In the genomic region with DNA sequence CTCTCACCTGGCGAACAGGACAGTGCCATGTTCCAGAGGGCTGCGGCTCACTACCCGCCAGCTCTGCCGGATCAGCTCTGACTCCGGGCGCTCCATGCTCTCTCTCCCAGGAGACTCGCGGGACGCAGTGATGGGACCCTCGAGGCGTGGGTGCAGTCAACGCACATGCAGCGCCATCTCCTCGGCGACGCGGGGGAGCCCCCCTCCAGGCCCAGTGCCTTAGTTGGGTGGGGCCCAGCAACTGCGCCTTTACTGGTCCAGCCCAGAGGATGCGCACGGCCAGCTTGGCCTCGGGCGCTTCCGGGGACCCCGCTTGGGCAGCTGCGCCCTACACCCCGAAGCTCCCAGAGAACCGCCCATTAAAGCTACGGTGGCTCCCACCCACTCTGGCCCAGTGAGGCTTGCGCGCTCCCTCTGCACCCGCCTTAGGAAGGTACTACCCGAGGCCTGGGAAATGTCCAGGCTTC, we compare ENCODE assay signal across 10 mouse cellular contexts. TPM values are rescaled to one million over a fixed set of nuclear protein-coding genes. Genes with fewer than 3 reads are reported as not detected.
DNase-seq lines count a peak whose midpoint lies in the region; ATAC-seq lines count a peak whose summit lies in the region.
"Had no signal": no experiment of that assay in that cellular context is flagged by ENCODE, and none has a peak within 500 bp of the region (broad histone marks: within the 10 kb centered on the region; RNA-seq: fewer than 3 reads in every experiment).

A gene (minus strand): TSS at position 375 of the 467 bp plus-strand sequence.

- H3K9ac ChIP-seq in kidney, embryonic 15.5 days: no peak within 1 kb of the TSS
- peak within 1 kb of the TSS; percentile 27; the same call in 1 of the 2 replicates for H3K9ac ChIP-seq in embryonic facial prominence, embryonic 13.5 days
- H3K9ac ChIP-seq in neural tube, embryonic 11.5 days (ENCODE audit: low read length): no peak within 1 kb of the TSS

- ATAC-seq in kidney, embryonic 15.5 days (replicated peaks; ENCODE audit: low FRiP score): peak; percentile 64; the same call in 1 of the 2 replicates
- no peak for ATAC-seq in embryonic facial prominence, embryonic 13.5 days (ENCODE audit: insufficient number of reproducible peaks, insufficient read depth, low FRiP score, low TSS enrichment, low read depth)
- ATAC-seq in neural tube, embryonic 11.5 days (ENCODE audit: insufficient read depth, low FRiP score, low TSS enrichment): no peak
- ATAC-seq: Patski had no signal

- H3K4me1 ChIP-seq in kidney, embryonic 15.5 days: peaks cover 10% of the 10 kb centered on the region
- H3K4me1 ChIP-seq in embryonic facial prominence, embryonic 13.5 days: peaks cover 10% of the 10 kb centered on the region
- peaks cover 16% of the 10 kb centered on the region for H3K4me1 ChIP-seq in limb, embryonic 10.5 days
- no peaks in the 10 kb centered on the region for H3K4me1 ChIP-seq in neural tube, embryonic 11.5 days (ENCODE audit: control insufficient read depth, insufficient read depth, low read length)

- H3K27me3 ChIP-seq in kidney, embryonic 15.5 days: peaks cover 36% of the 10 kb centered on the region
- H3K27me3 ChIP-seq in embryonic facial prominence, embryonic 13.5 days: peaks cover 43% of the 10 kb centered on the region
- peaks cover 56% of the 10 kb centered on the region for H3K27me3 ChIP-seq in limb, embryonic 10.5 days (ENCODE audit: low read depth, poor library complexity, severe bottlenecking)
- peaks cover 14% of the 10 kb centered on the region for H3K27me3 ChIP-seq in neural tube, embryonic 11.5 days (ENCODE audit: control insufficient read depth, insufficient read depth, low read length)

- peak within 1 kb of the TSS; percentile 37 for H3K4me3 ChIP-seq in kidney, embryonic 15.5 days (replicated peaks)
- peak within 1 kb of the TSS; percentile 39 for H3K4me3 ChIP-seq in embryonic facial prominence, embryonic 13.5 days
- peak within 1 kb of the TSS; percentile 39 for H3K4me3 ChIP-seq in limb, embryonic 10.5 days
- no peak within 1 kb of the TSS for H3K4me3 ChIP-seq in neural tube, embryonic 11.5 days (ENCODE audit: low read depth, low read length)
- H3K4me3 ChIP-seq: myocyte had no signal

- H3K27ac ChIP-seq in kidney, embryonic 15.5 days: no peak within 1 kb of the TSS
- H3K27ac ChIP-seq in embryonic facial prominence, embryonic 13.5 days: no peak within 1 kb of the TSS
- H3K27ac ChIP-seq in limb, embryonic 10.5 days: no peak within 1 kb of the TSS
- H3K27ac ChIP-seq in neural tube, embryonic 11.5 days (ENCODE audit: low read depth, low read length): no peak within 1 kb of the TSS

- under 1% methylated on average over 32 of the region's 32 CpGs for WGBS in kidney, embryonic 15.5 days
- WGBS in embryonic facial prominence, embryonic 13.5 days: 2% methylated on average over 32 of the region's 32 CpGs
- WGBS in limb, embryonic 10.5 days: 6% methylated on average over 32 of the region's 32 CpGs
- 3% methylated on average over 32 of the region's 32 CpGs for WGBS in neural tube, embryonic 11.5 days

- no peaks in the 10 kb centered on the region for H3K9me3 ChIP-seq in kidney, embryonic 15.5 days (replicated peaks)
- no peaks in the 10 kb centered on the region for H3K9me3 ChIP-seq in embryonic facial prominence, embryonic 13.5 days
- no peaks in the 10 kb centered on the region for H3K9me3 ChIP-seq in limb, embryonic 10.5 days (replicated peaks)
- H3K9me3 ChIP-seq in neural tube, embryonic 11.5 days (ENCODE audit: control insufficient read depth, low read length): no peaks in the 10 kb centered on the region

- H3K36me3 ChIP-seq in kidney, embryonic 15.5 days: no peaks in the 10 kb centered on the region
- no peaks in the 10 kb centered on the region for H3K36me3 ChIP-seq in embryonic facial prominence, embryonic 13.5 days
- H3K36me3 ChIP-seq in limb, embryonic 10.5 days: no peaks in the 10 kb centered on the region
- no peaks in the 10 kb centered on the region for H3K36me3 ChIP-seq in neural tube, embryonic 11.5 days (ENCODE audit: control insufficient read depth, insufficient read depth, low read length)

- H3K4me2 ChIP-seq in kidney, embryonic 15.5 days: peak within 1 kb of the TSS; percentile 67
- H3K4me2 ChIP-seq in embryonic facial prominence, embryonic 13.5 days: peak within 1 kb of the TSS; percentile 68
- peak within 1 kb of the TSS; percentile 36 for H3K4me2 ChIP-seq in neural tube, embryonic 11.5 days (ENCODE audit: low read depth)

- no peak for DNase-seq in kidney, adult 11 months
- no peak for DNase-seq in limb, embryonic 10.5 days (ENCODE audit: low spot score)
- DNase-seq in neural tube, embryonic 11.5 days (ENCODE audit: low spot score): no peak
- no peak for DNase-seq in MN1 (ENCODE audit: low spot score)
- no peak for DNase-seq in urinary bladder, postnatal 10 days (ENCODE audit: low spot score)
- no peak for DNase-seq in cerebellum, adult 18-20 months

RNA-seq across cellular contexts. Expression of the gene that starts here (rescaled TPM):
- polyA plus RNA-seq in kidney, embryonic 15.5 days (2015; fragmentation: Nextera tagmentation; extraction: Ambion mirVana): 0.69 and 0.74 TPM in 2 replicates
- polyA plus RNA-seq in embryonic facial prominence, embryonic 13.5 days (2015; fragmentation: Nextera tagmentation; extraction: Ambion mirVana): 0.33 and 0.38 TPM in 2 replicates
- polyA plus RNA-seq in limb, embryonic 10.5 days (2016; fragmentation: Nextera tagmentation; extraction: Ambion mirVana): 0.11 and 0.45 TPM in 2 replicates
- polyA plus RNA-seq in neural tube, embryonic 11.5 days (2014; fragmentation: Nextera tagmentation; extraction: Ambion mirVana): 0.24 and 0.56 TPM in 2 replicates

Comparison
In these comparisons a context has a peak if more than half of its experiments do, and no peak if none do; other contexts are left out.
1. Peak in ATAC-seq, H3K4me3 ChIP-seq and H3K4me2 ChIP-seq in kidney, embryonic 15.5 days; RNA of the gene not detected or under 1 TPM.